Comparison of ENCODE assay signal across 8 mouse cellular contexts in genomic region chr10:85387219-85388070, GRCm38 (mm10). TPM values are rescaled to one million over a fixed set of nuclear protein-coding genes. Genes with fewer than 3 reads are reported as not detected.
DNase-seq lines count a peak whose midpoint lies in the region; ATAC-seq and TF ChIP-seq lines count a peak whose summit lies in the region.

No protein-coding gene starts in this region.

- DNase-seq in ES-E14 (ENCODE audit: low read depth, low spot score), result no peak
- peak; percentile 75 for DNase-seq in brain, embryonic 14.5 days (ENCODE audit: low read depth)
- DNase-seq in kidney, postnatal 36 days, result peak; percentile 8 to 51
- peak; percentile 31 for DNase-seq in liver, postnatal 0 days
- peak; percentile 28 to 46 for DNase-seq in urinary bladder, postnatal 36 days (ENCODE audit: low spot score in 2 of 2)

- H3K27ac ChIP-seq in ES-E14 (ENCODE audit: insufficient read depth, low read depth, low read length, poor library complexity, severe bottlenecking), result no peak overlapping the region
- no peak overlapping the region for H3K27ac ChIP-seq in forebrain, embryonic 13.5 days
- H3K27ac ChIP-seq in heart, embryonic 16.5 days (ENCODE audit: low read length), result peak overlapping the region; percentile 53; the same call in 1 of the 2 replicates
- no peak overlapping the region for H3K27ac ChIP-seq in liver, postnatal 0 days (ENCODE audit: low read depth)
- no peak overlapping the region for H3K27ac ChIP-seq in olfactory bulb, adult 2 months (ENCODE audit: insufficient read depth, low read depth, low read length)

- H3K27me3 ChIP-seq in forebrain, embryonic 13.5 days, result peaks cover 24% of the 10 kb centered on the region; the same call in 1 of the 2 replicates
- H3K27me3 ChIP-seq in heart, embryonic 16.5 days (ENCODE audit: control insufficient read depth, insufficient read depth, low read length), result peaks cover 25% of the 10 kb centered on the region
- peaks cover 27% of the 10 kb centered on the region for H3K27me3 ChIP-seq in liver, postnatal 0 days (ENCODE audit: insufficient read depth, low read length)

- H3K9me3 ChIP-seq in ES-E14 (ENCODE audit: control insufficient read depth, insufficient read depth, low read depth, low read length), result no peaks in the 10 kb centered on the region
- H3K9me3 ChIP-seq in forebrain, embryonic 13.5 days (replicated peaks), result no peaks in the 10 kb centered on the region
- H3K9me3 ChIP-seq in heart, embryonic 16.5 days (replicated peaks; ENCODE audit: control insufficient read depth, low read length), result no peaks in the 10 kb centered on the region
- no peaks in the 10 kb centered on the region for H3K9me3 ChIP-seq in liver, postnatal 0 days (ENCODE audit: low read length)

- no peaks in the 10 kb centered on the region for H3K36me3 ChIP-seq in ES-E14 (ENCODE audit: control insufficient read depth, insufficient read depth, low read length, poor library complexity, severe bottlenecking)
- no peaks in the 10 kb centered on the region for H3K36me3 ChIP-seq in forebrain, embryonic 13.5 days (ENCODE audit: poor library complexity, severe bottlenecking)
- H3K36me3 ChIP-seq in heart, embryonic 16.5 days (ENCODE audit: control insufficient read depth, insufficient read depth), result no peaks in the 10 kb centered on the region
- no peaks in the 10 kb centered on the region for H3K36me3 ChIP-seq in liver, postnatal 0 days (replicated peaks; ENCODE audit: insufficient read depth, low read length)

- peak overlapping the region; percentile 78 to 84 for H3K4me3 ChIP-seq in ES-E14 (ENCODE audit: insufficient read depth in 1 of 2, low read depth in 1 of 2, low read length in 2 of 2, poor library complexity in 1 of 2, severe bottlenecking in 1 of 2)
- peak overlapping the region; percentile 62 for H3K4me3 ChIP-seq in forebrain, embryonic 13.5 days
- H3K4me3 ChIP-seq in heart, embryonic 16.5 days (ENCODE audit: low read length), result peak overlapping the region; percentile 70
- peak overlapping the region; percentile 57 for H3K4me3 ChIP-seq in liver, postnatal 0 days (ENCODE audit: low read depth, low read length)
- peak overlapping the region; percentile 46 for H3K4me3 ChIP-seq in olfactory bulb, adult 2 months (ENCODE audit: insufficient read depth, low read depth, low read length)

- peak; percentile 34 for ATAC-seq in forebrain, embryonic 13.5 days
- ATAC-seq in heart, embryonic 16.5 days (replicated peaks; ENCODE audit: extremely low read depth, insufficient read depth, low FRiP score), result peak; percentile 17
- peak; percentile 8; the same call in 1 of the 2 replicates for ATAC-seq in liver, postnatal 0 days

- WGBS in forebrain, embryonic 13.5 days, result under 1% methylated on average over 78 of the region's 78 CpGs
- under 1% methylated on average over 78 of the region's 78 CpGs for WGBS in heart, embryonic 16.5 days
- under 1% methylated on average over 69 of the region's 78 CpGs for WGBS in liver, postnatal 0 days (ENCODE audit: insufficient replicate concordance)
- WGBS in olfactory bulb, adult 2 months, result under 1% methylated on average over 78 of the region's 78 CpGs

- in situ Hi-C loops in ES-E14 (cut with MboI; ENCODE audit: low sequenced_read_pairs in 2 of 2, unreplicated experiment in 2 of 2), result no loop called here

- H3K9ac ChIP-seq in ES-E14 (ENCODE audit: insufficient read depth, low read depth, low read length, poor library complexity, severe bottlenecking), result peak overlapping the region; percentile 80
- peak overlapping the region; percentile 75 for H3K9ac ChIP-seq in forebrain, embryonic 13.5 days
- peak overlapping the region; percentile 77 for H3K9ac ChIP-seq in heart, embryonic 16.5 days (ENCODE audit: low read length)
- peak overlapping the region; percentile 30; the same call in 1 of the 2 replicates for H3K9ac ChIP-seq in liver, postnatal 0 days (replicated peaks)

- TF ChIP-seq EP300 in liver, postnatal 0 days (IDR thresholded peaks at IDR 0.05; ENCODE audit: low read depth), result no peak

- peaks cover 8 to 9% of the 10 kb centered on the region in 2 experiments for H3K4me1 ChIP-seq in ES-E14 (ENCODE audit: control insufficient read depth in 2 of 2, insufficient read depth in 2 of 2, low read length in 2 of 2, poor library complexity in 1 of 2)
- H3K4me1 ChIP-seq in forebrain, embryonic 13.5 days, result peaks cover 32% of the 10 kb centered on the region
- peaks cover 11% of the 10 kb centered on the region for H3K4me1 ChIP-seq in heart, embryonic 16.5 days (ENCODE audit: control insufficient read depth, insufficient read depth, low read length)
- peaks cover 13% of the 10 kb centered on the region for H3K4me1 ChIP-seq in liver, postnatal 0 days (ENCODE audit: insufficient read depth)
- H3K4me1 ChIP-seq in olfactory bulb, adult 2 months (ENCODE audit: control insufficient read depth, insufficient read depth, low read length), result peaks cover 18% of the 10 kb centered on the region

- TF ChIP-seq POLR2A in brain, embryonic 14.5 days (IDR thresholded peaks at IDR 0.05; ENCODE audit: borderline replicate concordance, extremely low read depth, insufficient read depth, insufficient read length, poor library complexity, severe bottlenecking), result no peak
- TF ChIP-seq POLR2A in olfactory bulb, adult 2 months (IDR thresholded peaks at IDR 0.05; ENCODE audit: insufficient read depth, low read depth, low read length), result no peak

- no peak for TF ChIP-seq CTCF in brain, embryonic 14.5 days (IDR thresholded peaks at IDR 0.05; ENCODE audit: borderline replicate concordance, extremely low read depth, insufficient read depth, insufficient read length)
- TF ChIP-seq CTCF in liver, postnatal 0 days (IDR thresholded peaks at IDR 0.05; ENCODE audit: low read depth), result no peak
- TF ChIP-seq CTCF in olfactory bulb, adult 2 months (IDR thresholded peaks at IDR 0.05; ENCODE audit: insufficient read depth, low read depth, low read length), result no peak

- H3K4me2 ChIP-seq in forebrain, embryonic 13.5 days, result peak overlapping the region; percentile 99
- peak overlapping the region; percentile 100 for H3K4me2 ChIP-seq in heart, embryonic 16.5 days (ENCODE audit: low read depth, low read length)
- H3K4me2 ChIP-seq in liver, postnatal 0 days (ENCODE audit: low read depth, low read length), result peak overlapping the region; percentile 90

TF ChIP-seq in ES-E14, 5 proteins besides CTCF, POLR2A, EP300 and RAD21:
- TF ChIP-seq ZC3H11A (IDR thresholded peaks at IDR 0.05; ENCODE audit: borderline replicate concordance, low read depth, low read length) (no peak), CHD2 (IDR thresholded peaks at IDR 0.05; ENCODE audit: low read depth, low read length) (no peak), MAFK (IDR thresholded peaks at IDR 0.05; ENCODE audit: insufficient read depth, low read depth, low read length) (no peak), ZNF384 (IDR thresholded peaks at IDR 0.05; ENCODE audit: low read depth, low read length) (no peak), HCFC1 (IDR thresholded peaks at IDR 0.05; ENCODE audit: borderline replicate concordance, insufficient read depth, low read length) (no peak)

RNA-seq across cellular contexts. Expression of gene Btbd11, which starts 0.8 kb away (rescaled TPM):
- total RNA-seq in ES-E14 (2012; rRNA removed), result 9.9 and 14.7 TPM in 2 replicates
- polyA plus RNA-seq in brain, embryonic 14.5 days (2012; rRNA removed), result 16.4 and 24.5 TPM in 2 replicates
- polyA plus RNA-seq in forebrain, embryonic 13.5 days (2015; fragmentation: Nextera tagmentation; extraction: Ambion mirVana), result 4.5 and 7.7 TPM in 2 replicates
- 1.5 and 3.2 TPM in 2 replicates for polyA plus RNA-seq in heart, embryonic 16.5 days (2015; fragmentation: Nextera tagmentation; extraction: Ambion mirVana)
- 0.47 and 0.57 TPM in 2 replicates for polyA plus RNA-seq in liver, postnatal 0 days (2015; fragmentation: Nextera tagmentation; extraction: Ambion mirVana)
- not detected in 2 replicates for polyA plus RNA-seq in olfactory bulb, adult 2 months (2012; ENCODE audit: insufficient read depth, insufficient read length, low replicate concordance, missing spikeins)

Comparison
In these comparisons a context has a peak if more than half of its experiments do, and no peak if none do; other contexts are left out.
1. H3K9ac ChIP-seq: peak in every context shown above with its lines; median percentile 80 in ES-E14; 77 in heart, embryonic 16.5 days; 75 in forebrain, embryonic 13.5 days; 30 in liver, postnatal 0 days.